Comparison of ENCODE assay signal across 8 mouse cellular contexts in genomic region chr4:117323515-117324344, GRCm38 (mm10).
DNase-seq lines count a peak whose midpoint lies in the region; ATAC-seq and TF ChIP-seq lines count a peak whose summit lies in the region.

No protein-coding gene starts in this region.

- H3K4me1 ChIP-seq in cerebellum, adult 2 months (ENCODE audit: control insufficient read depth, insufficient read depth, low read length): no peaks in the 10 kb centered on the region
- H3K4me1 ChIP-seq in forebrain, embryonic 12.5 days: peaks cover 16% of the 10 kb centered on the region
- H3K4me1 ChIP-seq in hindbrain, embryonic 12.5 days: peaks cover 26% of the 10 kb centered on the region

- 15% methylated on average over 14 of the region's 14 CpGs for WGBS in cerebellum, adult 2 months
- 23% methylated on average over 14 of the region's 14 CpGs for WGBS in forebrain, embryonic 12.5 days
- 19% methylated on average over 14 of the region's 14 CpGs for WGBS in hindbrain, embryonic 12.5 days

- TF ChIP-seq CTCF in cerebellum, adult 2 months (IDR thresholded peaks at IDR 0.05; ENCODE audit: borderline replicate concordance, insufficient read depth, low read depth, low read length): peak; percentile 67

- no peak for TF ChIP-seq POLR2A in cerebellum, adult 2 months (IDR thresholded peaks at IDR 0.05; ENCODE audit: borderline replicate concordance, insufficient read depth, low read length)

- H3K27ac ChIP-seq in cerebellum, adult 2 months (ENCODE audit: insufficient read depth, low read length): no peak overlapping the region
- no peak overlapping the region for H3K27ac ChIP-seq in forebrain, embryonic 12.5 days
- H3K27ac ChIP-seq in hindbrain, embryonic 12.5 days: no peak overlapping the region

- no peak overlapping the region for H3K9ac ChIP-seq in forebrain, embryonic 12.5 days
- H3K9ac ChIP-seq in hindbrain, embryonic 12.5 days: no peak overlapping the region

- no peaks in the 10 kb centered on the region for H3K36me3 ChIP-seq in forebrain, embryonic 12.5 days (replicated peaks)
- no peaks in the 10 kb centered on the region for H3K36me3 ChIP-seq in hindbrain, embryonic 12.5 days

- no peak overlapping the region for H3K4me2 ChIP-seq in forebrain, embryonic 12.5 days
- no peak overlapping the region for H3K4me2 ChIP-seq in hindbrain, embryonic 12.5 days (replicated peaks)

- ATAC-seq in forebrain, embryonic 12.5 days (ENCODE audit: low FRiP score): peak; percentile 62
- peak; percentile 53 for ATAC-seq in hindbrain, embryonic 12.5 days (ENCODE audit: low FRiP score)
- peak; percentile 64 for ATAC-seq in megakaryocyte, adult 5-6 weeks (ENCODE audit: poor library complexity, severe bottlenecking)

- H3K27me3 ChIP-seq in cerebellum, adult 2 months (ENCODE audit: control insufficient read depth, insufficient read depth, low read length): no peaks in the 10 kb centered on the region
- peaks cover 60% of the 10 kb centered on the region for H3K27me3 ChIP-seq in forebrain, embryonic 12.5 days
- peaks cover 77% of the 10 kb centered on the region for H3K27me3 ChIP-seq in hindbrain, embryonic 12.5 days

- peak; percentile 19 to 43 for DNase-seq in cerebellum, adult 2 months
- no peak for DNase-seq in cerebellum, adult 9-10 months
- DNase-seq in adrenal gland, postnatal 25 days: peak; percentile 69
- peak; percentile 43 to 52 for DNase-seq in layer of hippocampus, postnatal 14 days (ENCODE audit: low spot score in 2 of 2)
- peak; percentile 23 to 52 for DNase-seq in spleen, postnatal 14 days (ENCODE audit: low spot score in 2 of 2)

- no peaks in the 10 kb centered on the region for H3K9me3 ChIP-seq in forebrain, embryonic 12.5 days
- H3K9me3 ChIP-seq in hindbrain, embryonic 12.5 days (replicated peaks): no peaks in the 10 kb centered on the region

- H3K4me3 ChIP-seq in cerebellum, adult 2 months (replicated peaks; ENCODE audit: insufficient read depth, low read depth, low read length): no peak overlapping the region
- H3K4me3 ChIP-seq in forebrain, embryonic 12.5 days (replicated peaks): no peak overlapping the region
- H3K4me3 ChIP-seq in hindbrain, embryonic 12.5 days: no peak overlapping the region
